Mouse (Mus musculus): ENCODE data around the gene Otop2. TPM values are rescaled to one million over a fixed set of nuclear protein-coding genes. Genes with fewer than 3 reads are reported as not detected.

Otop2 gene
- total RNA-seq, 2 experiments from 2014 or later, result 0.15 TPM; not detected in 1

DNA sequence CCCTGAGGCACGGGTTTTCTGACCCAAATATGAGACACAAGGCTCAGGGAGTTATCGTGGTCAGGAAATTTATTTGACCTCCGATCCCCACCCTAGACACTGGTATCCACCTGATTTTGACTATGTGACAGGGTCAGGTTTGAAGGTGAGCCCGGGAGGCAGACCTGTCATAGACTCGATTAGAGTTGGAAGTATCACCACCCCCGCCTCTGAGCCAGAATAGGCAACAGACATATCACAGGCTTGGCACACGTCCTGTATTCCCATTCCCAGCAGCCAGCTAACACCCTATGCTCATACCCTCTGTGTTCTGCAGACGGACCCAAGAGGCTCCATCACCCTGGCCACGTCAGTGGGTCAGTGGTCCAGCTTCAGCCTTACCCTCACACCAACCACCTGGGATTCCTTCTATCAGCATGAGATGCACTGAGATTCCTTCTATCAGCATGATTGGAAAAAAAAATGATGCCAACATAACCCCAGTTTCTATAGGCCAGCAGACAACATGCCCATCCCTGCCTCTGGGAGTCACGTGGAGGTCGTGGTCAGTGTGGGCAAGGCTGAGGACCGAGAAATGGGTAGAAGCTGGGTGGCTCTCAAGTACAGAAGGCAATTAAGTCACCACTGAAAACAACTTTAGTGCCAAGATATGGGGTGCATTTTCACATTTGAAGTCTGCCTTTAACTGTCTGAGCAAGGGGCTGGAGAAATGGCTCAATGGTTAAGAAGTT lies 67.9 kb downstream of the Otop2 start:
- DNase-seq (ENCODE audit: extremely low spot score in 1 of 2, low spot score in 1 of 2), result no peak

DNA sequence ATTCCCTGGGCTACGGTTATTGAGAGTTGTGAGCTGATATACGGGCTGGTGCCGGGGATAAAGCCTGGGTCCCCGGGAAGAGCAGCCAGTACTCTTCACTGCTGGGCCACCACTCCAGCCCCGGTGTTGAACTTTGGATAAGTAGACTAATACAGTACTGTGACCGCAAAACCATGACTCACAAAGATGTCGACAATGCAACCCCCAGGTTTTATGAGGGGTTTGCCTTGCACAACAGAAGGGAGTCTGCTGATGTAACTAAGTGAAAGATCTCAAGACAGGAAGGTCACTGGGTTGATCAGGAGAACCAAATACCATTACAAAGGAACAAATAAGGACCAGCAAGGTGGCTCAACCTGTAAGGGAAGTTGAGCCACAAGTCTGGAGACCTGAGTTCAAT lies 69.8 kb downstream of the Otop2 start:
- no peak for DNase-seq (ENCODE audit: extremely low spot score in 1 of 2, low spot score in 1 of 2)

DNA sequence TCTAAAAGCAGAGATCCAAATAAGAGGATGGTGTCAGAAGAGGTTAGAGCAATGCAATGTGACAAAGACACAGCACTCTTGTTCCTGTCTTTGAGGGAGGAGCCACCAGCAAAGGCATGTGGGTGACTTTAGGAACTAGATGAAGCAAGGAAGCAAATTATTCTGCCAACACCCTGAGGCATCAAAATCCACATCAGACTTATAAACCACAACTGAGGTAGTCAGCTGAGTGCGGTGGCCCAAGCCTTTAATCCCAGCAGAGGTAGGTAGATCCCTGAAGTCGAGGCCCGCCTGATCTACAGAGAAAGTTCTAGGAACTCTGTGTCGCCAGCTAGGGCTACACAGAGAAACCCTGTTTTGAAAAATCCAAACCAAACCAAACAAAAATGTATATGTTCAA lies 70.3 kb downstream of the Otop2 start:
- no peak for DNase-seq (ENCODE audit: extremely low spot score in 1 of 2, low spot score in 1 of 2)

DNA sequence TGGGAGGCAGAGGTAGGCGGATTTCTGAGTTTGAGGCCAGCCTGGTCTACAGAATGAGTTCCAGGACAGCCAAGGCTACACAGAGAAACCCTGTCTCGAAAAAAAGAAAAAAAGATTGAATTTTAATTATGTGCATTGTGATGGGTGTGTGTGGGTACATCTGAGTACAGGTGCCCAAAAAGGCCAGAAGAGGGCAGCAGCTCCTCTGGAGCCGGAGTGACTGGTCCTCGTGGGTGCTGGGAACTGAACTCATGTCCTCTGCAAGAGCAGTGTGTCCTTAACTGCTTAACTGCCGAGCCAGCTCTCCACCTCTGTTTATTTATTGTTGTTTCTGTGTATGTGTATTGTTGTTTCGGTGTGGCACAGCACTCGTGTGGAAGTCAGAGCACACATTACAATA lies 70.9 kb downstream of the Otop2 start:
- DNase-seq (ENCODE audit: extremely low spot score in 1 of 2, low spot score in 1 of 2), result no peak

DNA sequence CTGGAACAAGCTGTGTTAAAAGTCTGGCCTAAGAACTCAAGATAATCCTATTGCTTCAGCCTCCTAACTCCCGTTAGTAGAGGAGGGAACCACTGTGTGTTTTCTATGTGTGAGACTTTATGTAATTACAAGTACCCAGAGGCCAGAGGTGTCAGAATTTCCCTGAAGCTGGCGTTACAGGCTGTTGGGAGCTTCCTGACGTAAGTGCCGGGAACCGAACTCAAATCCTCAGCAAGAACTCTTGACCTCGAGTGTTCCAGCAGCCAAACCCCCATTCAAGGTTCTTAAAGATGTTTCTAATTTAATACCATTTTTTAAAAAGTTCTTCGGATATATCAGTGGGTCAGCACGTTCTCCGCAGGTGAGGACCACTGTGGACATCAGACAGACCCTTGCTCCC lies 74.3 kb downstream of the Otop2 start:
- no peak for DNase-seq (ENCODE audit: extremely low spot score in 1 of 2, low spot score in 1 of 2)

Other genes with a start within 250 kb of the Otop2 start
- gene Cd300e, start 245.0 kb upstream of the Otop2 start, total RNA-seq (2021), result not detected
- gene Rab37, start 215.7 kb upstream of the Otop2 start, total RNA-seq (2021), result 1 to 10 TPM; 1.8 to 2.0 TPM
- under 1 TPM; 0.35 to 0.39 TPM for gene Cd300lf, start 173.2 kb upstream of the Otop2 start, total RNA-seq (2021)
- 10 to 100 TPM; 74.8 to 76.3 TPM for gene Slc9a3r1, start 143.8 kb upstream of the Otop2 start, total RNA-seq (2021)
- gene Tmem104, start 119.7 kb upstream of the Otop2 start, total RNA-seq (2021), result 10 to 100 TPM; 19.0 to 19.4 TPM
- 10 to 100 TPM; 16.6 to 21.3 TPM for gene Nat9, start 119.3 kb upstream of the Otop2 start, total RNA-seq (2021)
- 10 to 100 TPM; 47.3 to 47.4 TPM for gene Grin2c, start 39.9 kb upstream of the Otop2 start, total RNA-seq (2021)
- 10 to 100 TPM; 18.6 to 21.2 TPM for gene Fdxr, start 30.1 kb upstream of the Otop2 start, total RNA-seq (2021)
- gene Fads6, start 9.5 kb upstream of the Otop2 start, total RNA-seq (2021), result 10 to 100 TPM; 11.2 to 12.1 TPM
- under 1 TPM; 0.31 to 0.59 TPM for gene Ush1g, start 14.9 kb downstream of the Otop2 start, total RNA-seq (2021)
- under 1 TPM in 1 of 2 experiments, not detected in 1; 0.17 TPM for gene Otop3, start 27.6 kb downstream of the Otop2 start, total RNA-seq (2021)
- 100 to 1,000 TPM in 1 of 2 experiments, 10 to 100 TPM in 1; 98.8 to 107 TPM for gene Hid1, start 60.6 kb downstream of the Otop2 start, total RNA-seq (2021)
- 10 to 100 TPM; 21.7 to 22.8 TPM for gene Cdr2l, start 74.8 kb downstream of the Otop2 start, total RNA-seq (2021)
- gene Mrpl58, start 96.6 kb downstream of the Otop2 start, total RNA-seq (2021), result 100 to 1,000 TPM; 102 to 103 TPM
- gene Atp5h, start 112.8 kb downstream of the Otop2 start, total RNA-seq (2021), result 100 to 1,000 TPM; 459 to 515 TPM
- 10 to 100 TPM; 65.4 to 74.6 TPM for gene Kctd2, start 113.0 kb downstream of the Otop2 start, total RNA-seq (2021)
- not detected for gene Trim80, start 133.4 kb downstream of the Otop2 start, total RNA-seq (2021)
- not detected for gene Slc16a5, start 155.3 kb downstream of the Otop2 start, total RNA-seq (2021)
- 10 to 100 TPM in 1 of 2 experiments, 1 to 10 TPM in 1; 9.3 to 10.3 TPM for gene Armc7, start 168.5 kb downstream of the Otop2 start, total RNA-seq (2021)
- gene Nt5c, start 184.7 kb downstream of the Otop2 start, total RNA-seq (2021), result 10 to 100 TPM; 68.8 to 70.4 TPM
- 100 to 1,000 TPM; 134 to 165 TPM for gene Jpt1, start 207.2 kb downstream of the Otop2 start, total RNA-seq (2021)
- gene Sumo2, start 229.1 kb downstream of the Otop2 start, total RNA-seq (2021), result 100 to 1,000 TPM; 329 to 353 TPM

All from layer of hippocampus, postnatal 25 days (tissue).